Mouse (Mus musculus): ENCODE measurements around the gene Dach1.

Gene Dach1

DNA sequence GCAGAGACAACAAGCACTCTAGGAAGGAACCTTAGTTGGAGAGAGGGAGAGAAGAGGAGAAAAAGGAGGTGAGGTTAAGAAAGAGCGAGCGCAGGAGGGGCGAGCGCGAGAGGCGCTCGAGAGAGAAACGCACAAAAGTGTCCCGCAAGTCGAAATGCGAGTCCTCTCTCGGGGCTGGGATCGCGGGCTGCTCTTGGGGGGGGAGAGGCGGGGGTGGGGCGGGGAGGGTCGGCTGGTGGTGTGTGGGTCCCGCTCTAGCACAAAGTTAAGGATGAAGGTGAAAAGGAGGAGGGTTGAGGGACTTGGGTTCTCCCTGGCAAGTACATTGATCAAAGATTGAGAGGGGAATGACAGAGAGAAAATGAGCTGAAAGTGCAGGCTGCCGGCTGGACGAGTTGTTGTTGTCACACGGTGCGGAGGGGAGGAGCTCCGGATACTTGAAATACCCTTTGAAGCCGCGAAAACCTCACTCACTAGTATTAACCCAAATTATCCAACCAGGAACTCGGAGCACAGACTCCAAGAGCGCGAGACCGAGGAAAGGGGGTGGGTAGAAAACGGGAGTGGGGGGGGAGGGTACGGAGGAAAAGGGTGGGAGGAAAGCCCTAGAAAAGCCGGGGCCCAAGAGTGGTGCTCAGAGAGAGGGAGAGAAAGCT, at the start of gene Dach1:
Gene Dach1, minus strand, starts transcription at position 345 of the 656 bp plus-strand sequence.
- in situ Hi-C loops (cut with MseI, MboI) = no loop called here

DNA sequence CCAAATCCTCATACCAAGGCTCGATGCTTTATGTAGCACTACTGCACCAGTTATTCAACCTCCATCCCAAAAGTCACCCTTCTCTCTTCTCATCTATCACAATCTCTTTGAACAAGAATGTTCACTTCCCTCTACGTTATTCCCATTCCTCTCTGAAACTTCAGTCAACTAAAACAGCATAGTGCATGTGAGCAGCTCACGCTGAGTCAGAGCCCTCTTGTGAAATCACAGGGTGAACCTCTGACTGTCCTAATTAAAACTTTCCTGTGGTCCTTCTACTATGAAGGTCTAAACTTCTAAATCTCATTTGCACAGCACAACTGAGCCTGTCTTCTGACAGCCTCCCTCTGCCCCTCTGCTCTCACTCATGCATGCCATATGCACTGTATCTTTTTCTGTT, 30.5 kb upstream of the Dach1 start:
- in situ Hi-C loops (cut with MseI, MboI) = no loop called here

DNA sequence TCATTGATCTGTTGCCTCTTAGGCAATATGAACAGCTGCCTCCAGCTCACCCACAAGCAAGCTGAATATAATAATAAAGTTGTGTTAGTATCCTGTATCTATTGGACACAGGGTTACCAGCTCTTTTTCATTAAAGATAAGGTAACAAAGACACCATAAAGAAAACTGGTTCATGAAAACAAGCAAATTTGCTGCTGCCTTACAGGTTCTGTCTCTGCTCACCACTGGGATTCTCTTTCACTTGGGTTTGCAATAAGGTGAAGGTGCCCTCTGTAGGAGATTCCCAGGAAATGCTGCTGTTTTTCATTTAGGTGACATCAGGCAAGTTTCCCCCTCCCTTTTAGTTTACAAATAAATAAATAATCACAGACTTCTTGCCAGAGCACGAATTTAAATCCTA, 12.0 kb upstream of the Dach1 start:
- in situ Hi-C loops (cut with MseI, MboI) = no loop called here

DNA sequence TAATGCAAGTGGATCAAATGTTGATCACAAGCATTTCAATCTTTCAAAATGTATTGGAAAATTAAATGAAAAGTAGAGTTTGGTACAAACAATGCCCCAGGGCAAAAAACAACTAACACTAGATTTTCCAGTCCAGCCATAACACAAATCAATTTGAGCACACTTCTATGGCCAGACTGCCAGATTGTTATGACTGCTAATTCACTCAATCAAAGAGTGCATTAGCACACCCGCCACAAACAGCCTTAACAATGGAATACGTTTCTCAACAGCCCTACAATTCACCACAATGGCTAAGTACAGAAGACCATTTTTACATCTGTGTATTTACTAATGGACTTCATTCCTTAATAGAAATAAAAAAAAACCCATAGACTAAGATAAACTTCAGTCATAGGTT, 4.3 kb upstream of the Dach1 start:
- in situ Hi-C loops (cut with MseI, MboI) = no loop called here

DNA sequence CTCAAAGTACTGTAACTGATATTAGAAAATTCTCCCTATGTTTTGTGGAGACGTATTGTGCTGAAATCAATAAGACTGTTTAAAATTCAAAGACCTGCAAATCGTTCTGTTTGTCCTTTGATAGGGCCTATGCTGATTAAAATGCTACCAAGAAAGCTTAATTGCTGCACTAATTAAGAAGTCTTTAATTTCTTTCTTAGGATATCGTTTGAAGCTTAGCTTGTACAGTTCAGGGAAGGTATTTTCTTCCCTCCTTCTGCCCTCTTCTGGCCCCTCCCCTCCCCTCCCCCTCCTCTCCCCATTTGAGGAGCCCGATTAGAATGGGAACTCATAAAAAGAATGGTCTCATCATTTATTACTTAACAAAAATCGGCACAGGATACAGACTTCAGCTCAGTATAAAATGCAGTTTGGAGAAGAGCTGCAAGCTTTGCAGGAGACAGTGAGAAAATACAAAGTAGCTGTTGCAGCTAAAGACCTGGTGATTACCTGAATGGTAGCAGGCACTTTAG, 2.9 kb upstream of the Dach1 start:
- in situ Hi-C loops (cut with MseI, MboI) = no loop called here

DNA sequence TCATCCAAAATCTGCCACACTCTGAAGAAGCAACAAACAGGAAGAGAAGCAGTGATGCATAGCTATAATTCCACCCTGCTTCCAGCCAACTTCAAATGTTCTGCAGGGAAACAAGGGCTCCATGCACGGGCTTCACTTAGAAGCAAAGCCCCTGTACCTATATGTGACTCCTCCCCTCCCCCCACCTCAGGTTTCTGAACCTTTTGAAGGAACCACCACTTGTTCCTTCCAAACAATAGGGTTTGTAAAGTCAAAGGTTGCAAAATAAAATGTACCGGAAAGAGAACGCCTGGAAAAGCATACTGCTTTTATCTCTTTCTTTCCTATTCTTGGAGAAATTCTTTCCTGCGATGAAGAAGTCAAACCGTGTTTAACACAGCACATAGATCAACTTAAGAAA, 2.3 kb upstream of the Dach1 start:
- in situ Hi-C loops (cut with MseI, MboI) = no loop called here

DNA sequence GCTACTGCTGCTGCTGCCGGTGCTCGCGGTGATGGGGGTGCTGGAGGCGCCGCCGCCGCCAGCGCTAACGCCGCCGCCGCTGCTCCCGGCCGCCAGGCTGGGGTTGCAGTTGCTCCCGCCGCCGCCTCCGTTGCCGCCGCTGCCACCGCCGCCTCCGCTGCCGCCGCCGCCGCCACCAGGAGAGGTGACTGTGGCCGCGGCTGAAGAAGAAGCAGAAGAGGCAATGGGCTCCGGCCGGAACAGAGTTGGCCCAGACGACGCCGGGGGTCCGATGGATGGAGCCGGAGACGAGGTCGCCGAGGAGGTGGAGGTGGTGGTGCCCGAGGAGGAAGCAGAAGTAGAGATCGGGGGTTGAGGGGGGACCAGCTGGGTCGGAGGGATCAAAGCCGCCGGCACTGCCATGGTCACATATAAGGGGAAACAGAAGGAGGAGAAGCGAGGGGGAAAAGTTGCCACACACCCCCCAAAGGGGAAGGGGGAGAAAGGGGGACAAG, 610 bp downstream of the Dach1 start:
- in situ Hi-C loops (cut with MseI, MboI) = no loop called here

DNA sequence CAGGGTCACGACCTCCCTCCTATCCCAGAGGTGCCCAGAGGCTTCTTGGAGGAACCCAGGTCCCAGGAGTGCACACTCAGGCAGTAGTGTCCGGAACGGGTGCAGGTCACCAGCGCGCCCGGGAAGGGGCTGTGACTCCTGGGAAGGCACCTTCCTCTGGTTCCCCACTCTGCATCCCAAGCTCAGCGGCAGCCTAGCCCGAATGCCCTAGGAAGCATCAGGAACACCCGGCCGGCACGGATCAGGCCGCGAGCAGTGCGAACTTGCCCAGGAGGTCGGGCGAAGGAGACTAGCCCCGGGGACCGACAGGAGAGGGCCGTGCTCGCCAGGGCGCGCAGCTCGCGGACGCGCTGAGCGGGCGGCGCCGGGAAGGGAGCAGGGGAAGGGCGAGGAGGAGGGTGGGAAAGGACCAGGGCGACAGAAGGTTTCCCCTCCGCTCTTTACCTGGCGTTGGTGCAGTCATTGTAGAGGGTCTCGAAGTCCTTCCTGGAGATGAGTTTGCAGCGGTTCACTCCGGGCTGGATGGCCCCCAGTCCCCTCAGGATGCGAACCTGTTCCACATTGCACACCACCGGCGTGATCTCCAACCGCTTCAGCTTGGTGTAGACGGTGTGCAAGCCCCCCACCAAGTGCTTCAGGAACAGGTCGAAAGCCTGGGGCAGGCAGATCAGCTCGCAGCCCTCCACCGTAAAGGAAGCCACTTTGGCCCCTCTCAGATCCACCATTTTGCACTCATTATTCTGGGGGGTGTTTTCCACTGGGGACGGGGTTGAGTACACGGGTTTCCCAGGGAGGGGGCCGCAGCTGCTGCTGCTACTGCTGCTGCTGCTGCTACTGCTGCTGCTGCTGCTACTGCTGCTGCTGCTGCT, 1.3 kb downstream of the Dach1 start:
- in situ Hi-C loops (cut with MseI, MboI) = no loop called here

DNA sequence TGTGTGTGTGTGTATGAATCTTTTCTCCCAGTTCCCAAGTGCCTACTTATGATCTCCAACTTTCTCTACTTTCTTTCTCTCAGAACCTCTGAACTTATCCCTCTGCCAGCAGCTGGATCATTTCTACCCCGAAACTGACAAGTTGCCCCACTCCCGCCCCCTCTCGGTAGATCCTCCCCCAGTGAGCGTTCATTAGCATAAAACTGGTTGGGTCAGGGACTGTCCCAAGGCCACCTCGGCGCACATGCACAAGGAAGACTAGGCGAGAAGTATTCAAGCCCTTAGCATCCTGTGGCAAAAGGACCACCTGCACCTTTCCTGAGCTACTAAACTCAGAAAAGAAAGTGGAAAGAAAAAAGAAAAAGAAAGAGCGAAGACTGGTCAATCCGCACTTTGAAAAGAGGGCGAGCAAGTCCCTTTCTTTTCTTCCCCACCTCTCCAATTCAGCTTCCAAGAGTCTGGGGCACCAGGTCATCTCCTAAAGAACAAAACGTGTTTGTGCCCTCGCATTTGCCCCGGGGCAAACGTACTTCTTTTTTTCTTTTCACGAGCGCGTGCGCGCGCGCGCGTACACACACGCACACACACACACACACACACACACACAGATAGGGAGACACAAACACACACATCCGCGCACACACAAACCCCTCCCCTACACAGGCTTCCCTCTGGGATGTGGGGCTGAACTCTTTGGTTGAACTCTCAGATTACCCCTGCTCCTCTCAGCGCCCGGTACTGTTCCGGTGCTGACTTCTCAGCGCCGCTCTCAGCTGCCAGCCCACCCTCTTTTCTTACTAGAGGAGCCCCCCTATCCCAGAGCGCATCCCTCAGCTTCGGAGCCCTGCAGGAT, 2.2 kb downstream of the Dach1 start:
- in situ Hi-C loops (cut with MseI, MboI) = no loop called here

DNA sequence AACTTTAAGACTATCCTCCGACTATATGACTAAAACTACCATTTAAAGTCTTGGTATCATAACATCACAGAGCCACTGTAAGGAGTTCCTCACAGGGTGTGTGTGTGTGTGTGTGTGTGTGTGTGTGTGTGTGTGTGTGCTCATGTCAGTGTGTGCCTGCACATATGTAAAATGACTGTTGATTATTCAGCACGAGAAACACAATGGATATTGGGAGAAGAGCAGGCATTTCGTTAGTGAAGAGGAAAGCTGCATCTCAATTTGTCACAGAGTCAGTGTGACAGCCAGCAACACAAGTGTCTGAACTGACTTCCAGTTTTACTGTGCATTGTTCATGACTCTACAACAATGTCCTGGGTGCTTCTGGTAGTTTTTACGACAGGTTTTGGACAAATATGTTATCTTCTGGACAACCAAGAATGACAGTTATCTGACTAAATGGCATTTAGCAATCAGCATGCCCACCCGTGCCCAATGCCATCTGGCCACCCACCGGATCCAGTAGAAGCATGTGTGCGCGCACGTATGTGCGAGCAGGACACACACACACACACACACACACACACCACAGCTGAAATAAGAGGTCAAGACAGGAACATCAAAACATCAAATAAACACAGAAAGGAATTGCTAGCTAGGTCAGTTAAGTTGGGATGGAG, 3.1 kb downstream of the Dach1 start:
- in situ Hi-C loops (cut with MseI, MboI) = no loop called here

DNA sequence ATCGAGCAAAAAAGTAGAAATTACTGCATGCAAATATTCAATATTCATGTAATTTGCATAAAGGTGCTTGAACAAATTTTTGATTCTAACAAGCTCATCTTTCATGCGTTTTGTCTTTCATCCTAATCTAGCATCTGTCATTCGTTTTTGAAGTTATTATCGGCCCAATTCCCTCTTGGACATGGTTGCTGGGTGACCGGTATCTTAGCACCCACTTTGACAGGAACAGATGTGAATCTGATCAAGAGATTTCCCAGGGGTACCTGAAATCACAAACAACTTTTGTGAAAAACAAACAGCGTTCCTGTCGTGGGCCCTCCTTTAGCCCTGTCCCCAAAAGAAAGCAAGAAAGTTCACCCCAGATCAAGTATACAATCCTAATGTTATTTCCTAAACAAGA, 12.8 kb downstream of the Dach1 start:
- in situ Hi-C loops (cut with MseI, MboI) = no loop called here

DNA sequence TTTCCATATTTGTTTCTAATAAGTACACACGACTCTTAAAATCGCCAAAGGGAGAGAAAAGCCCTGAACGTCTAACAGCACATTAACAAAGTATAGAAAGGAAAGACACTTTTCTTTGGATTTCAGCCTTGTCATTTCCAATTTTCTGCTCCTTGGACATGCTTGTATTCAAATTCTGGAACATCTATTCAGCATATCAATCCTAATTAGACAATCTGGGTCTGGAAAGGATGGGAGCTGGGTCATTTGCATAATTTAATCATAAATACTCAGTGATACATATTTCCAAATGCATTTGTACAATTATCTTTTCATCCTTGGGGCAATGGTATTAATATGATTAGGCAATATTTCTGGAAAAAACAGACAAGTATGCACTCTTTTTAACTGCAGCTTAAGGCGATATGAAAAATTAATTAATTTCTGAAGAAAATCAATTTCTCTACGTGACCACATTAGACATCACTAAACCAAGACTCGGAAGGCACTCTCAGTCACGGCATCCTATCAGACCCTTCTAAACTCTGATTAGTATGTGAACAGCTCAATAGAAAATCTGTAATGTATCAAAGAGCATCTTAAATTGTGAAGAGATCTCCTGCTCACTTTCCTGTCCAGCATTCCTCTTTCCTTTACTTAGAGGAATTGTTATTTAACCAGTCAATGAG, 13.7 kb downstream of the Dach1 start:
- in situ Hi-C loops (cut with MseI, MboI) = no loop called here

DNA sequence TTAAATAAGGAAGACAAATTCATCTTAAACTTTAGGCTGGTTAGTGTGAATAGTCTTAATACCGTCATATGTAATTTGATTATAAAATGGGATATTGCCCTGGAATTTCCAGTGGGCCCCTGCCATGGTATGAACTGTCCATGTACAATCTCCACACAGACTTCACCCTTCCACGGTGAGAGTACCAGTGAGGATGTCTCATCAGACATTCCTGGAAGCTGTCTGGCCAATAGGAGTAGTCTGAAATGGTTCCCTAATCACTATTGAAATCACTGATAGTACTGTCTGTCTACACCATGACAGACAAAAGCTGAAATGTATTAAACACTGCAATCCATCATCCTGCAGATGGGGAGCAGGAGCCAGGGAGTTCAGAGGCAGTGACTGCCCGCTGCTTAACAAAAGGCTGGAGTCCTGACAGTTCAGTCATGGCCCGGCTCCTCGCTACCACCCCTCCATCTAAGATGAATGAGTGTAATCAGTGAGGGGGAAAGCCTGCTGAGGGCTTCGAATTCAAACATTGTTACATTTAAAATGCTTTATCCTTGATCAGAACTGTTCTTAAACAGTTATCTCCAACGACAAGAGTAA, 14.6 kb downstream of the Dach1 start:
- in situ Hi-C loops (cut with MseI, MboI) = no loop called here

DNA sequence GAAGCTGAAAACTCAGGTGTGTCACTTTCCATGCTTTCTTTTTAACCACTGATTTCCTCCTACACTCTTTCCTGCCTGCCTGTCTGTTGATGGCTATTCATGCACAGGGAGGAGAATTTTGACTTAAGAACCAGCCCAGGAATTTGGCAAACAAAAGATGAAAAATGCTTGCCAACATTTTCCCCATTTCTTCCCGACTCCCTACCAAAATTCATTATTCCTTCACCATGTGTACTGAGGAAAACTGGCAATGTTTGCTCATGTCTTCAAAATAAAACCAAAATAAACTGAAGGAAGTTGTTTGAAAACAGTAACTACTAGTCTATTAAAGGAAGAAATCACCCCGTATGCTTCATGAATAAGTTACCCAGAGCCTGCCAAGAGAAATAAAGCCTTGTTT, 27.8 kb downstream of the Dach1 start:
- in situ Hi-C loops (cut with MseI, MboI) = no loop called here

DNA sequence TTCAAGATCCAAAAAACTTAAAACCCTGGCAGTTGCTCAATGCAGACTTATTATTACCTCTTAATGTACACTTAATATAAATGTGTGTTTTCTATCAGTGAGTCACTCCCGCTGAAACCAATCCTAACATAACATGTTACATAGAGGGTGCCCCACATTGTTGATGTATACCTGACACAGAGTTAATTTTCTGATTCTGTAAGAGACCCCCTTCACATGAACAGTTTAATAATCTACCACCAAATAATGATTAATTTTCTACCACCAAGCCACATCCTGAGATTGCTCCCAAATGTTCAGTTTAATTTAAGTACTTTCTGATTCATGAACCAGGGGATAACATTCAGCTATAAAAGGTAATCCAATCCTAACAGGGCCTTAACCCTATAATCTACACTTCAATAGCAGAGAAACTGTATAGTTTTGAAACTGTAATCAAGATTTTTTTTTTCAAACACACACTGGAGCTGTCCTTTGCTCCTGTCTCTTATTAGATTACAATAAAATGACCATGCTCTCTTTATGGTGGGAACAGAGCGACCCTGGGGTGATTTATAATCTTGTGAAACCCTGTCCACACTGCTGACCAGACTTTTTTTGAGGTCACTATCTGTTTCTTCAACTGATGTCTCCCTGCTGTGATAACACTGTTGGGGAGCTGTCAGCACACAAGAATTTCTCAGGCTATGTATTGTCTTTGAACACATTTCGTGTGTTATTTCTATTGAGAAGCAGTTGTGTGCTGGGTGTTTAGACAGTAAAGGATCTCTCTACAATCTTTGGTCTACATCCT, 30.5 kb downstream of the Dach1 start:
- in situ Hi-C loops (cut with MseI, MboI) = no loop called here

DNA sequence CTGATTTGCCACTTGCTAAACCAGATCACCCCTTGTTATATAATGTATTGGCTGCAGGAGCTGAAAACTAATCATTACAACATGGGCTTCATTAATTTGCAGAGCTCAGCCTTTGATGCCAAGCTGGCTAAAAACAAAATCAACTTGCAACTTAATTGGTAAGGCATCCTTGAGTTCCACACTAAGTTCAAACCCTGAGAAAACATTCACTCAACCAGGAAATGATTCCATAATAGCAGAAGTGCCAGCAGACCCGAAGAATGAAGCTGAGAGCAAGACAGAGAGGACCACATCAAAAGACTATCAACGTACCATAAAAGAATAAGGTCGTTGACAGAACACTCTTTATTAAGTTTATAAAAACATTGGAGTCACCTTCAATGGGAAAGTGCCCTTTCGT, 35.0 kb downstream of the Dach1 start:
- in situ Hi-C loops (cut with MseI, MboI) = no loop called here

DNA sequence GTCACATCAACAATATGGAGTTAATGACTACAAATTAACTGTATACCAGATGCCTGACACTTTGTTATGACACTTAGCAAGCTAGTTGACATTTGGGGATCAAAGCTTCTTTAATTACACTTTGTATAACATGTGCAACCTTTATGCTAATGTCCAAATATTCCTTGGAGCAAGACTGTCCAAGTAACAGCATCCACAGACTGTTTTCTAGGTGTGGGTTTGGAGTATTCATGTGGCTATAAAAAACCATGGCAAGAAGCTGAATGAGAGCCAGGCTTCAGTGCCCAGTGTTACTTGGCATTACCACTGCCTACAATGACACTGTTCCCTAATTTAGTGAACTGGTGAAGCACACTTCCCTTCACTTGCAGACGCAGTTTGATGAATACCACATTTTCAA, 46.5 kb downstream of the Dach1 start:
- in situ Hi-C loops (cut with MseI, MboI) = no loop called here

DNA sequence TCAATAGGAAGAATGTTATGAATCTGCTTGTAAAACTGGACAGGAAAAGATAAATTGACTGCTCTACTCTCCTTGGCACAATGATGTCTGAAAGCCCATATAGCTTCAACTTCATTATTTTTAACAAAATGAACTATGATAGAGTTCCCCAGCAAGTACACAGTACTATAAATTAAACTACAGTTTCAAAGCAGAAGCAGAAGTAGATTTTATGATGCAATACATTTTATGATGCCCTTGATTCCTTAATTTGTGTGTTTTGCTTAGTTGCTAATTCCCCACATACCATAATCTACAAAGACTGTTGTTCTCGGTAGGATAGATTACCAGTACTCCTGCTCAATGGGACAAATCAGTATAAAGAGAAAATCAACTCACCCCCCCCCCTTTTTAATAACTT, 52.9 kb downstream of the Dach1 start:
- in situ Hi-C loops (cut with MseI, MboI) = no loop called here

DNA sequence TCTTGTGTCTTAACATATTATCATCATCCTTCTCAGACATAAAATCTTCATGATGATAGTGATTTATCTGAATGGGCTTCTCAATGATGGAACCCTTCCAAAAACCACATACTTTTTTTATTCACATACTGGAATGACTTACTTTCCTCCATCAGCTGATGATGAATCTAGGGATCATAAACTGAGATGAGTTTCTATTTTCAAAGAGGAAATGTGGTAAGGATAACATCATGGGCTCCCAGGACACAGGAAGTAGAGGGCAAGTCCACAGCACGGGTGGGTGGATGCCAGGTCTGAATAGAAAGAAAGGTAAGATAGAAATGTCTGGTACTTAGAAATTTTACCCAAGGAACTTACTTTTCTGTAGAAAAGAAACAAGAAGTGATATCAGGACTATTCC, 56.5 kb downstream of the Dach1 start:
- in situ Hi-C loops (cut with MseI, MboI) = no loop called here

DNA sequence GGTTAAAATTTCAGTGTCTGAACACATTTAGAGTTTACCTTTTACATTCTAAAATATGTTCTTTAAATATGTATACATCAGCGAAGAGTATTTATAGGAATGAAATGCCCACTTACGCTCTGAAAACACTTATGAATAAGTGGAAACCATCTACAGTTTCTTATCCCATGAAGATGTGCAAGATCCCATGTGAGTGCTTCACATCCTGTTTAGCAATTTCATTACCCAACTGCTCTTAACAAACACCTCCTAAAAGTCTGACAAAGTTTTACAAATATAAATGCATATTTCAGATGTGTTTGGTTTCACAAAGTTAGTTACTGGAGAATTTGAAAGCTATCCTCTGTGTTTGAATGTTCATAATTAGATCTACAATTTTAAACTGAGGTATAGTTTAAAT, 59.6 kb downstream of the Dach1 start:
- in situ Hi-C loops (cut with MseI, MboI) = no loop called here
